Mouse (Mus musculus) heart, embryonic 11.5 days (tissue): ENCODE results near the gene Abcg8. TPM values are rescaled to one million over a fixed set of nuclear protein-coding genes. Genes with fewer than 3 reads are reported as not detected.

ENCODE experiments used
- ATAC-seq: fragments of 200-750 bp; cut with Nextera tagmentation; replicated peaks from 2 replicates; pipeline ENCODE4 v1.8.0; 2017; ENCODE audit warnings: moderate library complexity; ENCODE audit not compliant: insufficient number of reproducible peaks, low FRiP score, low TSS enrichment
- H3K27ac ChIP-seq: fragments of 300-500 bp; sonication (generic); 2 replicates; pipeline ENCODE4 v1.5.1; 2014; ENCODE audit warnings: mild to moderate bottlenecking, low read depth, low read length
- H3K27me3 ChIP-seq: fragments of 300-500 bp; sonication (generic); 2 replicates; pipeline ENCODE4 v1.6.1; 2014; ENCODE audit warnings: mild to moderate bottlenecking, low read length, mixed read lengths; ENCODE audit not compliant: control insufficient read depth, insufficient read depth
- H3K36me3 ChIP-seq: fragments of 300-500 bp; sonication (generic); 2 replicates; pipeline ENCODE4 v1.6.1; 2014; ENCODE audit warnings: mild to moderate bottlenecking, low read length, moderate library complexity, mixed read lengths; ENCODE audit not compliant: control insufficient read depth, insufficient read depth
- H3K4me1 ChIP-seq: fragments of 300-500 bp; sonication (generic); 2 replicates; pipeline ENCODE4 v1.6.1; 2014; ENCODE audit warnings: low read length; ENCODE audit not compliant: control insufficient read depth, insufficient read depth
- H3K4me2 ChIP-seq: fragments of 300-500 bp; sonication (generic); 2 replicates; pipeline ENCODE4 v1.6.1; 2014; ENCODE audit warnings: mild to moderate bottlenecking, moderate library complexity
- H3K4me3 ChIP-seq: fragments of 300-500 bp; sonication (generic); 2 replicates; pipeline ENCODE4 v1.5.1; 2014; ENCODE audit warnings: low read depth, low read length
- H3K9ac ChIP-seq: fragments of 300-500 bp; sonication (generic); 2 replicates; pipeline ENCODE4 v1.6.1; 2014; ENCODE audit warnings: mild to moderate bottlenecking, low read depth, low read length, moderate library complexity
- H3K9me3 ChIP-seq: fragments of 300-500 bp; sonication (generic); replicated peaks from 2 replicates; pipeline ENCODE4 v1.6.1; 2016; ENCODE audit warnings: low read length; ENCODE audit not compliant: control insufficient read depth
- WGBS: fragments of 180-500 bp; shearing (Covaris S2); extraction: QIAGEN DNeasy Blood & Tissue Kit; methylation state at CpG from one replicate; pipeline ENCODE4 v1.1.7; 2014; ENCODE audit not compliant: insufficient replicate concordance; 5-methylcytosine and 5-hydroxymethylcytosine counted together
- polyA plus RNA-seq: library from polyadenylated mRNA; unstranded; fragments of >200 nt; fragmentation: Nextera tagmentation; extraction: Ambion mirVana; gene quantifications from 2 replicates; pipeline ENCODE4 v1.2.1, GENCODE M21; 2014

Gene Abcg8
- polyA plus RNA-seq, 1 experiment from 2014 or later: not detected

- H3K9ac ChIP-seq: no peak overlapping the region
- H3K9me3 ChIP-seq: no peaks in the 10 kb centered on the region
- H3K36me3 ChIP-seq: no peaks in the 10 kb centered on the region
- H3K4me2 ChIP-seq: no peak overlapping the region
- no peak overlapping the region for H3K4me3 ChIP-seq
- no peaks in the 10 kb centered on the region for H3K27me3 ChIP-seq
- ATAC-seq: no peak
- no peak overlapping the region for H3K27ac ChIP-seq
- 81% methylated on average over 3 of the region's 3 CpGs for WGBS
- peaks cover 4% of the 10 kb centered on the region; the same call in 1 of the 2 replicates for H3K4me1 ChIP-seq
These were observed 8.3 kb upstream of the Abcg8 start for GRCm38 (mm10) chr17:84667848-84668247.

GRCm38 (mm10) chr17:84672376-84673369, 3.4 kb upstream of the Abcg8 start:
- Histone ChIP-seq H3K27me3 (peaks cover 3% of the 10 kb centered on the region; the same call in 1 of the 2 replicates), H3K4me2 (no peak overlapping the region), H3K9ac (no peak overlapping the region), H3K4me1 (no peaks in the 10 kb centered on the region), H3K4me3 (no peak overlapping the region), H3K9me3 (no peaks in the 10 kb centered on the region), H3K36me3 (no peaks in the 10 kb centered on the region), H3K27ac (no peak overlapping the region)
- WGBS: 66% methylated on average over 16 of the region's 16 CpGs
- no peak for ATAC-seq

GRCm38 (mm10) chr17:84674048-84674447, 2.1 kb upstream of the Abcg8 start:
- ATAC-seq: no peak
- Histone ChIP-seq H3K4me2 (no peak overlapping the region), H3K9ac (no peak overlapping the region), H3K27ac (no peak overlapping the region), H3K4me1 (no peaks in the 10 kb centered on the region), H3K9me3 (no peaks in the 10 kb centered on the region), H3K36me3 (no peaks in the 10 kb centered on the region), H3K4me3 (no peak overlapping the region), H3K27me3 (peaks cover 3% of the 10 kb centered on the region; the same call in 1 of the 2 replicates)
- 46% methylated on average over 7 of the region's 7 CpGs for WGBS

GRCm38 (mm10) chr17:84675204-84675603, 898 bp upstream of the Abcg8 start:
- H3K4me3 ChIP-seq: no peak overlapping the region
- peaks cover 3% of the 10 kb centered on the region; the same call in 1 of the 2 replicates for H3K27me3 ChIP-seq
- no peak overlapping the region for H3K27ac ChIP-seq
- H3K36me3 ChIP-seq: no peaks in the 10 kb centered on the region
- H3K4me2 ChIP-seq: no peak overlapping the region
- no peaks in the 10 kb centered on the region for H3K9me3 ChIP-seq
- H3K4me1 ChIP-seq: no peaks in the 10 kb centered on the region
- H3K9ac ChIP-seq: no peak overlapping the region
- WGBS: 44% methylated on average over 4 of the region's 4 CpGs
- ATAC-seq: no peak

GRCm38 (mm10) chr17:84677595-84677994, 1.5 kb downstream of the Abcg8 start:
- Histone ChIP-seq H3K9me3 (no peaks in the 10 kb centered on the region), H3K4me3 (no peak overlapping the region), H3K4me1 (no peaks in the 10 kb centered on the region), H3K9ac (no peak overlapping the region), H3K36me3 (no peaks in the 10 kb centered on the region), H3K27ac (no peak overlapping the region), H3K27me3 (peaks cover 3% of the 10 kb centered on the region; the same call in 1 of the 2 replicates), H3K4me2 (no peak overlapping the region)
- WGBS: 87% methylated on average over 11 of the region's 11 CpGs
- ATAC-seq: no peak

GRCm38 (mm10) chr17:84681670-84682069, 5.6 kb downstream of the Abcg8 start:
- WGBS: 82% methylated on average over 3 of the region's 3 CpGs
- Histone ChIP-seq H3K4me2 (no peak overlapping the region), H3K27me3 (no peaks in the 10 kb centered on the region), H3K9ac (no peak overlapping the region), H3K27ac (no peak overlapping the region), H3K36me3 (no peaks in the 10 kb centered on the region), H3K9me3 (no peaks in the 10 kb centered on the region), H3K4me3 (no peak overlapping the region), H3K4me1 (no peaks in the 10 kb centered on the region)
- ATAC-seq: no peak

- Histone ChIP-seq H3K9me3 (no peaks in the 10 kb centered on the region), H3K9ac (no peak within 1 kb of the TSS), H3K36me3 (no peaks in the 10 kb centered on the region), H3K27ac (no peak within 1 kb of the TSS), H3K4me1 (no peaks in the 10 kb centered on the region), H3K27me3 (no peaks in the 10 kb centered on the region), H3K4me3 (no peak within 1 kb of the TSS), H3K4me2 (no peak within 1 kb of the TSS)
- no peak for ATAC-seq
- WGBS: 64% methylated on average over 18 of the region's 18 CpGs
These were observed 6.9 kb downstream of the Abcg8 start, which contains the start of gene Abcg5 for GRCm38 (mm10) chr17:84682734-84683717. Abcg5 (minus strand) TSS chr17:84683011.

- H3K27ac ChIP-seq: no peak overlapping the region
- no peak overlapping the region for H3K4me3 ChIP-seq
- H3K4me2 ChIP-seq: no peak overlapping the region
- H3K36me3 ChIP-seq: no peaks in the 10 kb centered on the region
- WGBS: 36% methylated on average over 6 of the region's 6 CpGs
- ATAC-seq: no peak
- H3K9ac ChIP-seq: no peak overlapping the region
- H3K4me1 ChIP-seq: no peaks in the 10 kb centered on the region
- H3K9me3 ChIP-seq: no peaks in the 10 kb centered on the region
- no peaks in the 10 kb centered on the region for H3K27me3 ChIP-seq
These were observed 8.2 kb downstream of the Abcg8 start for GRCm38 (mm10) chr17:84684284-84684683.
